Mouse (Mus musculus) forebrain, postnatal 0 days (tissue): Measurements from ENCODE around the gene Lrrc4. TPM values are rescaled to one million over a fixed set of nuclear protein-coding genes. Genes with fewer than 3 reads are reported as not detected.

Experiments used
- ATAC-seq: fragments of 200-750 bp; cut with Nextera tagmentation; 2 replicates; pipeline ENCODE4 v1.8.0; 2017; ENCODE audit warnings: mild to moderate bottlenecking, moderate library complexity
- DNase-seq: peaks from one replicate; pipeline ENCODE4 v3.0.0-alpha.2; 2015
- H3K27ac ChIP-seq: fragments of 300-500 bp; sonication (generic); 2 replicates; pipeline ENCODE4 v1.5.1; 2014; ENCODE audit warnings: low read depth, mild to moderate bottlenecking, antibody characterized with exemption, low read length, moderate library complexity, mixed read lengths
- H3K27me3 ChIP-seq: fragments of 300-500 bp; sonication (generic); 2 replicates; pipeline ENCODE4 v1.6.1; 2014; ENCODE audit warnings: mild to moderate bottlenecking, low read length, mixed read lengths; ENCODE audit not compliant: insufficient read depth
- H3K36me3 ChIP-seq: fragments of 300-500 bp; sonication (generic); 2 replicates; pipeline ENCODE4 v1.6.1; 2014; ENCODE audit warnings: mild to moderate bottlenecking, moderate library complexity; ENCODE audit not compliant: insufficient read depth
- H3K4me1 ChIP-seq: fragments of 300-500 bp; sonication (generic); 2 replicates; pipeline ENCODE4 v1.6.1; 2014; ENCODE audit warnings: antibody characterized with exemption; ENCODE audit not compliant: insufficient read depth
- H3K4me2 ChIP-seq: fragments of 300-500 bp; sonication (generic); 2 replicates; pipeline ENCODE4 v1.6.1; 2014; ENCODE audit warnings: low read depth, mild to moderate bottlenecking, moderate library complexity
- H3K4me3 ChIP-seq: fragments of 300-500 bp; sonication (generic); 2 replicates; pipeline ENCODE4 v1.5.1; 2014; ENCODE audit warnings: low read depth, low read length, mixed read lengths
- H3K9ac ChIP-seq: fragments of 300-500 bp; sonication (generic); 2 replicates; pipeline ENCODE4 v1.6.1; 2014; ENCODE audit warnings: mild to moderate bottlenecking
- H3K9me3 ChIP-seq: fragments of 300-500 bp; sonication (generic); 2 replicates; pipeline ENCODE4 v1.6.1; 2016; ENCODE audit warnings: low read length
- CTCF ChIP-seq: sonication (generic); IDR thresholded peaks from 2 replicates; pipeline ENCODE4 v1.5.1; 2016; ENCODE audit warnings: antibody characterized with exemption, control low read depth, low read depth
- WGBS: fragments of 180-500 bp; shearing (Covaris S2); extraction: QIAGEN DNeasy Blood & Tissue Kit; methylation state at CpG from one replicate; pipeline ENCODE4 v1.1.7; 2014; 5-methylcytosine and 5-hydroxymethylcytosine counted together
- polyA plus RNA-seq: library from polyadenylated mRNA; unstranded; fragments of >200 nt; fragmentation: Nextera tagmentation; extraction: Ambion mirVana; gene quantifications from 2 replicates; pipeline ENCODE4 v1.2.1, GENCODE M21; 2015
- total RNA-seq: library from RNA; depleted of rRNA; stranded (reverse); fragments of >200 nt; gene quantifications from 2 replicates; pipeline ENCODE4 v1.2.3, GENCODE M21; 2014

The Lrrc4 gene
- total and polyA plus RNA-seq, 2 experiments from 2014 or later, result 5.4 to 37.1 TPM

- H3K27ac ChIP-seq, result no peak overlapping the region
Measured at GRCm38 (mm10) chr6:28855442-28855841, 23.9 kb upstream of the Lrrc4 start.

GRCm38 (mm10) chr6:28854598-28854997 is 23.1 kb upstream of the Lrrc4 start:
- Histone ChIP-seq H3K4me3 (no peak overlapping the region), H3K4me1 (peaks cover under 1% of the 10 kb centered on the region; the same call in 1 of the 2 replicates), H3K36me3 (no peaks in the 10 kb centered on the region), H3K27me3 (no peaks in the 10 kb centered on the region), H3K9me3 (no peaks in the 10 kb centered on the region), H3K9ac (no peak overlapping the region), H3K27ac (no peak overlapping the region), H3K4me2 (no peak overlapping the region)
- no peak for TF ChIP-seq CTCF
- WGBS, result 54% methylated on average over 8 of the region's 8 CpGs
- ATAC-seq, result no peak
- no peak for DNase-seq

More at GRCm38 (mm10) chr6:28855442-28855841, 23.9 kb upstream of the Lrrc4 start:
- Histone ChIP-seq H3K27me3 (no peaks in the 10 kb centered on the region), H3K9me3 (no peaks in the 10 kb centered on the region), H3K9ac (no peak overlapping the region), H3K4me2 (no peak overlapping the region), H3K4me3 (no peak overlapping the region), H3K36me3 (no peaks in the 10 kb centered on the region), H3K4me1 (no peaks in the 10 kb centered on the region)
- ATAC-seq (no peak), DNase-seq (no peak)
- no peak for TF ChIP-seq CTCF
- WGBS, result 34% methylated on average over 3 of the region's 3 CpGs

GRCm38 (mm10) chr6:28853654-28854053 is 22.1 kb upstream of the Lrrc4 start:
- Histone ChIP-seq H3K27me3 (no peaks in the 10 kb centered on the region), H3K27ac (no peak overlapping the region), H3K4me1 (peaks cover 9% of the 10 kb centered on the region; the same call in 1 of the 2 replicates), H3K9me3 (no peaks in the 10 kb centered on the region), H3K4me2 (no peak overlapping the region), H3K36me3 (no peaks in the 10 kb centered on the region), H3K4me3 (no peak overlapping the region), H3K9ac (no peak overlapping the region)
- WGBS, result 12% methylated on average over 2 of the region's 2 CpGs
- DNase-seq (no peak), ATAC-seq (no peak)
- TF ChIP-seq CTCF, result no peak

- H3K9ac ChIP-seq, result no peak overlapping the region
- no peaks in the 10 kb centered on the region for H3K36me3 ChIP-seq
- no peak for ATAC-seq
- no peak overlapping the region for H3K4me2 ChIP-seq
- H3K9me3 ChIP-seq, result no peaks in the 10 kb centered on the region
- no peak for TF ChIP-seq CTCF
- whole genome bisulfite sequencing, result 11% methylated on average over 3 of the region's 3 CpGs
- H3K27me3 ChIP-seq, result no peaks in the 10 kb centered on the region
- H3K4me3 ChIP-seq, result no peak overlapping the region
- DNase-seq, result peak; percentile 45
- H3K27ac ChIP-seq, result no peak overlapping the region
- H3K4me1 ChIP-seq, result peaks cover 9% of the 10 kb centered on the region; the same call in 1 of the 2 replicates
Measured at GRCm38 (mm10) chr6:28853164-28853563, 21.6 kb upstream of the Lrrc4 start.

- DNase-seq (no peak), ATAC-seq (no peak)
- Histone ChIP-seq H3K27me3 (no peaks in the 10 kb centered on the region), H3K9me3 (no peaks in the 10 kb centered on the region), H3K4me1 (peaks cover 9% of the 10 kb centered on the region; the same call in 1 of the 2 replicates), H3K4me2 (no peak overlapping the region), H3K4me3 (no peak overlapping the region), H3K27ac (no peak overlapping the region), H3K36me3 (no peaks in the 10 kb centered on the region), H3K9ac (no peak overlapping the region)
- WGBS, result 58% methylated on average over 7 of the region's 7 CpGs
- no peak for TF ChIP-seq CTCF
Measured at GRCm38 (mm10) chr6:28852342-28852741, 20.8 kb upstream of the Lrrc4 start.

- H3K27ac ChIP-seq, result no peak overlapping the region
- 94% methylated on average over 9 of the region's 9 CpGs for WGBS
- peaks cover 9% of the 10 kb centered on the region; the same call in 1 of the 2 replicates for H3K4me1 ChIP-seq
- no peak overlapping the region for H3K4me3 ChIP-seq
- H3K9me3 ChIP-seq, result no peaks in the 10 kb centered on the region
- no peak overlapping the region for H3K9ac ChIP-seq
- no peak for ATAC-seq
- no peak for TF ChIP-seq CTCF
- DNase-seq, result no peak
- H3K4me2 ChIP-seq, result no peak overlapping the region
- H3K36me3 ChIP-seq, result no peaks in the 10 kb centered on the region
- H3K27me3 ChIP-seq, result no peaks in the 10 kb centered on the region
Measured at GRCm38 (mm10) chr6:28850326-28850900, 18.9 kb upstream of the Lrrc4 start.

- DNase-seq, result no peak
- Histone ChIP-seq H3K4me3 (no peak overlapping the region), H3K27ac (no peak overlapping the region), H3K36me3 (no peaks in the 10 kb centered on the region), H3K4me2 (no peak overlapping the region), H3K4me1 (peaks cover 9% of the 10 kb centered on the region; the same call in 1 of the 2 replicates), H3K9me3 (no peaks in the 10 kb centered on the region), H3K9ac (no peak overlapping the region), H3K27me3 (no peaks in the 10 kb centered on the region)
- TF ChIP-seq CTCF, result no peak
- ATAC-seq, result 0 out of 2 replicates have a peak, but pooled peaks have one; percentile 40
- WGBS, result 23% methylated on average over 3 of the region's 3 CpGs
Measured at GRCm38 (mm10) chr6:28849317-28849716, 17.8 kb upstream of the Lrrc4 start.
